Mouse (Mus musculus): ENCODE measurements around the gene Smc4. TPM values are rescaled to one million over a fixed set of nuclear protein-coding genes. Genes with fewer than 3 reads are reported as not detected.

Gene Smc4
- polyA plus RNA-seq (2014; fragmentation: Nextera tagmentation; extraction: Ambion mirVana): 22.1 and 29.1 TPM in 2 replicates

DNA sequence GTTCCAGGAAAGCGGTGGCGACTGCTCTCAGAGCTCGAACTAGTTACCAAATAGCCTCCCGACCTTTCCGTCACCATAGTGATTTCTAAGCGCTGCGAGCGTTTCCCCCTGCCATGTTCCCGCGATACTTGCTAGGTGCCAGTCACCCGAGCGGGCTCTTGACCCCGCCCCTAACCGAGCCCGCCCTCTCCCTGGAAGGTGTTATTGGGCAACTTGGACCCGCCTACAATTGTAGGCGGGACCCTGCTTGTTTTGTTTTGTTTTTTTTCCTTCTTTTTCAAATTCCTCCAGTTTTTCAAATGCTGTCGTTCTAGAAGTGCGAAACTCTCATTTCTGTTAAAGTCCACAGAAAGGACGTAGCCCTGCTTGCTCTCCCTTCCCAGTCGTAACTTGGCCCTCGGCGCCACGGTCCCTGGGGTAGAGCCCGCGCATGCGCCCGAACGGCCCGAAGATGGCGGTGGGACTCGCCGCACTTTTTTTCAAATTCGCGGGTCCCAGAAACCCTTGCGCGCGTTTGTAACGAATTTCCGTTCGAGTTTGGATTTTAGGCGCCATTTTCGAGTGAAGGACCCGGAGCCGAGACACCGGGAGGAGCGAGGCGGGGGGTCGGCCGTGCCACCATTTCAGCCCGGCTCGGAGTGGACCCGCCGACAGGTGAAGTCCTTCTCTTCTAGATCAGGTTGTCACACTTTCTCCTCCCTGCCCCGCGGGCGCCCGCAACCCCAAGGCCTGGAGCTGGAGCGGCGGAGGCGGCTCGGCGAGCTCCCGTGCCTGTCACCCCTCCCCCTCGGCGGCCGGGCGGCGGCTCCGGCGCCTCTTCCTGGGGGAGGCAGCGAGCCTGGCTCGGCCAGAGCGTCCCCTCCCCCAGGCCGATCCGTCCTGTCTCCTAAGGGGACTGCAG, at the start of gene Smc4, which contains the start of gene Ift80:
Smc4 (plus strand) TSS at position 302 of the 901 bp plus-strand sequence.
Ift80 (minus strand) TSS at position 134 of the 901 bp plus-strand sequence.
- under 1% methylated on average over 70 of the region's 76 CpGs for whole genome bisulfite sequencing
- H3K36me3 ChIP-seq (ENCODE audit: control insufficient read depth, insufficient read depth, low read length): no peaks in the 10 kb centered on the region
- H3K9ac ChIP-seq (replicated peaks; ENCODE audit: low read depth, low read length): peak within 1 kb of the TSS; percentile 62
- peaks cover 6% of the 10 kb centered on the region; the same call in 1 of the 2 replicates for H3K4me1 ChIP-seq (ENCODE audit: control insufficient read depth, insufficient read depth, low read length)
- no peaks in the 10 kb centered on the region for H3K9me3 ChIP-seq (ENCODE audit: control insufficient read depth, low read length)
- H3K27ac ChIP-seq (ENCODE audit: low read depth, low read length): peak within 1 kb of the TSS; percentile 66
- H3K4me2 ChIP-seq (ENCODE audit: low read depth, low read length): peak within 1 kb of the TSS; percentile 97
- peak within 1 kb of the TSS; percentile 90 for H3K4me3 ChIP-seq (ENCODE audit: low read depth, low read length)
- H3K27me3 ChIP-seq (ENCODE audit: control insufficient read depth, insufficient read depth, low read length): no peaks in the 10 kb centered on the region
- peak; percentile 97 for ATAC-seq (ENCODE audit: low read depth)

- WGBS: 65% methylated on average over 4 of the region's 4 CpGs
- Histone ChIP-seq H3K27ac (ENCODE audit: low read depth, low read length) (no peak overlapping the region), H3K9ac (replicated peaks; ENCODE audit: low read depth, low read length) (no peak overlapping the region), H3K27me3 (ENCODE audit: control insufficient read depth, insufficient read depth, low read length) (no peaks in the 10 kb centered on the region), H3K9me3 (ENCODE audit: control insufficient read depth, low read length) (no peaks in the 10 kb centered on the region), H3K4me2 (ENCODE audit: low read depth, low read length) (no peak overlapping the region), H3K36me3 (ENCODE audit: control insufficient read depth, insufficient read depth, low read length) (no peaks in the 10 kb centered on the region; the same call in 1 of the 2 replicates), H3K4me3 (ENCODE audit: low read depth, low read length) (no peak overlapping the region), H3K4me1 (ENCODE audit: control insufficient read depth, insufficient read depth, low read length) (no peaks in the 10 kb centered on the region)
- ATAC-seq (ENCODE audit: low read depth): no peak
These were observed 48.1 kb upstream of the Smc4 start for GRCm38 (mm10) chr3:68956454-68956853.

- Histone ChIP-seq H3K9ac (replicated peaks; ENCODE audit: low read depth, low read length) (no peak overlapping the region), H3K27me3 (ENCODE audit: control insufficient read depth, insufficient read depth, low read length) (no peaks in the 10 kb centered on the region), H3K27ac (ENCODE audit: low read depth, low read length) (no peak overlapping the region), H3K4me2 (ENCODE audit: low read depth, low read length) (no peak overlapping the region), H3K36me3 (ENCODE audit: control insufficient read depth, insufficient read depth, low read length) (no peaks in the 10 kb centered on the region; the same call in 1 of the 2 replicates), H3K9me3 (ENCODE audit: control insufficient read depth, low read length) (no peaks in the 10 kb centered on the region), H3K4me3 (ENCODE audit: low read depth, low read length) (no peak overlapping the region), H3K4me1 (ENCODE audit: control insufficient read depth, insufficient read depth, low read length) (no peaks in the 10 kb centered on the region)
- no peak for ATAC-seq (ENCODE audit: low read depth)
- 83% methylated on average over 3 of the region's 3 CpGs for WGBS
These were observed 47.1 kb upstream of the Smc4 start for GRCm38 (mm10) chr3:68957413-68957812.

DNA sequence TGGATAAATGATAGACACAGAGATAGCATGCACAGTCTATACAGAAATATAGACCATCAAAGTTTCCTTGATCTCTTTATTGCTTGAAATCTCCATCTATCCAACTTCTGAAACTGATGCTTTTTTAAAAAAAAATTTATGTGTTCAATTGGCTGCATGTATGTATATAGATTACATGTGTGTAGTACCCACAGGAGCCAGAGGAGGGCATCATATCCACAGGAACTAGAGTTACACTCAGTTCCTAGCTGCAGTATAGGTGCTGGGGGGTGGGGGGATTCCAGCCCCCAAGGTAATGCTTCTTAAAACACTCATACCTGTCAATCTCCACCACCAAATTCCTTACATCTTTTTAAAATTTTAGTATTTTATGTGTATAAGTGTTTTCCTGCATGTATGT, 39.9 kb upstream of the Smc4 start:
- Histone ChIP-seq H3K9ac (replicated peaks; ENCODE audit: low read depth, low read length) (no peak overlapping the region), H3K4me1 (ENCODE audit: control insufficient read depth, insufficient read depth, low read length) (no peaks in the 10 kb centered on the region), H3K27me3 (ENCODE audit: control insufficient read depth, insufficient read depth, low read length) (no peaks in the 10 kb centered on the region), H3K9me3 (ENCODE audit: control insufficient read depth, low read length) (no peaks in the 10 kb centered on the region), H3K36me3 (ENCODE audit: control insufficient read depth, insufficient read depth, low read length) (peaks cover 19% of the 10 kb centered on the region; the same call in 1 of the 2 replicates), H3K27ac (ENCODE audit: low read depth, low read length) (no peak overlapping the region), H3K4me3 (ENCODE audit: low read depth, low read length) (no peak overlapping the region), H3K4me2 (ENCODE audit: low read depth, low read length) (no peak overlapping the region)
- no peak for ATAC-seq (ENCODE audit: low read depth)

DNA sequence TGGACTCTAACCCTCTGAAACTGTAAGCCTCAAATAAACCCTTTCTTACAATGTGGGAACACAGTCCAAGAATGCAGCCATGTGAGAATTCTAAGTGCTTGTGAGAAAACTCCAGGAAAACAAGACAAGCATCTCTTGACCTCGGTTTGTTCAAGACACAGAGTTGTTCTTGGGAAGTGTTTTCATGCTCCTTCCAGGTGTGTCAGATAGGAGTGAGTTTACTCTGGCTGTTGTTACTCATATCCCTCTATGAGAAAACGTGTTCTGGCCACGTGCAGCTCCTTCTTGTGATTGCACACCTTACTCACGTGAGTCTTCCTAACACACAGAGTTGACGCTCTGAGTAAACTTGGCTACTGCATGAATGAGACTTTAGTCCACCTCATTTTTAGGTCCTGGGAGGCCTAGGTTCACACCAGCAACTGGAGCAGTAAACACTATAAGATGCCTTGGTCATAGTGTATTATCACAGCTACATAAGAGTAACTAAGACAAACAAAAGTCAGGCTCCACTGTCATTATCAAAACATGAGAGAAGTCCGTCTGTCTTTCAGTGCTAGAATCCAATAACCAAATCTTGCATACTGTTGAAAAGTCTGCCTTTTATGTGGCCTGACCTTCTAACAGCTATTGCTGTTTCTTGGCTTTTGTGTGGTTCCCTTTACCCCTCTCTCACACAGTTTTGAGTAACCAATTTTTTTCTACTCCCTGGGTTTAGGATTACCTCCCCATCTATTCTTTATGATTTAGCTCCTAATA, 37.8 kb upstream of the Smc4 start:
- Histone ChIP-seq H3K9ac (replicated peaks; ENCODE audit: low read depth, low read length) (no peak overlapping the region), H3K4me2 (ENCODE audit: low read depth, low read length) (no peak overlapping the region), H3K27ac (ENCODE audit: low read depth, low read length) (no peak overlapping the region), H3K36me3 (ENCODE audit: control insufficient read depth, insufficient read depth, low read length) (peaks cover 19% of the 10 kb centered on the region; the same call in 1 of the 2 replicates), H3K9me3 (ENCODE audit: control insufficient read depth, low read length) (no peaks in the 10 kb centered on the region), H3K4me1 (ENCODE audit: control insufficient read depth, insufficient read depth, low read length) (no peaks in the 10 kb centered on the region), H3K27me3 (ENCODE audit: control insufficient read depth, insufficient read depth, low read length) (no peaks in the 10 kb centered on the region), H3K4me3 (ENCODE audit: low read depth, low read length) (no peak overlapping the region)
- no peak for ATAC-seq (ENCODE audit: low read depth)
- 95% methylated on average over 6 of the region's 6 CpGs for WGBS

DNA sequence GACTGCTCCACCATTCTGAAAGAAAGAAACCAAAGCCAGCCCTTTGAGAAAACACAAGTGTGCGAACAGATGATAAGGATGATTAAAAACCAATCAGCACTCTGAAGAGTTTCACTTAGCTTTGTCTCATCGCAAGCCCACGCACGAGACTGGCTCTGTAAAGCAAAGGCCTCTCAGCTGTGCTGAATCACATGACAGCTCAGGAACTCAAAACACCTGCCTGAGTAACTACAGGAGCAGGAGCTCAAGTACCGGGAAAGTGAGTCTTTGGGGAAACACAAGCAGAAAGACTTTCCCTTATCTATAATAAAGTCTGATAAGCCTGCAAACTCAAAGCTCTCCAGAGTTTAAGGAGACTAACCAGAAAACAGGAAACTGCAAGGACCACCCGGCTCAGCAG, 37.1 kb upstream of the Smc4 start:
- H3K9me3 ChIP-seq (ENCODE audit: control insufficient read depth, low read length): no peaks in the 10 kb centered on the region
- H3K27me3 ChIP-seq (ENCODE audit: control insufficient read depth, insufficient read depth, low read length): no peaks in the 10 kb centered on the region
- no peak overlapping the region for H3K4me3 ChIP-seq (ENCODE audit: low read depth, low read length)
- H3K9ac ChIP-seq (replicated peaks; ENCODE audit: low read depth, low read length): no peak overlapping the region
- H3K4me2 ChIP-seq (ENCODE audit: low read depth, low read length): no peak overlapping the region
- no peaks in the 10 kb centered on the region for H3K4me1 ChIP-seq (ENCODE audit: control insufficient read depth, insufficient read depth, low read length)
- peaks cover 19% of the 10 kb centered on the region; the same call in 1 of the 2 replicates for H3K36me3 ChIP-seq (ENCODE audit: control insufficient read depth, insufficient read depth, low read length)
- no peak overlapping the region for H3K27ac ChIP-seq (ENCODE audit: low read depth, low read length)
- 95% methylated on average over 6 of the region's 6 CpGs for WGBS
- no peak for ATAC-seq (ENCODE audit: low read depth)

DNA sequence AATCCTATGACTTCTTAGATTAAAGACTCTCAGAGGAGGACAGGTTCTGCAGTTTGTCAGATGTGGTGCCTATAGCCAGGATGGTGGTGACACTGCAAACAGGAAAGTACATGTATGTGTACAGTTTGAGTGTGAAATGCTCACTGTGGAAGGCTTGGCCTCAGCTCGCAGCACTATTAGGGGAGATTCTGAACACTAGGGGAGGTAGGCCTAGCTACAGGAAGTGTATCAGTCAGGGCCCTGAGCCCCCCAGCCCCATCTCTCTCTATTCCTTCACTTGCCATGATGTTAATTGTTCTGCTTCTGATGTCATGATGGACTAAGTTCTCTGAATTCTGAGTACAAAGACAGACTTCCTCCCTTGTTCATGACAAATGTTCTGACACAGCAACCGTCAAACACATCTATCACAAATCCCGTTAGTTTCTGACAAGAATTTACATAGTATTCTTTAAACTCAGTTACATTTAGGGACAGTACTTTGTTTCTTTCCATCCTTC, 35.4 kb upstream of the Smc4 start:
- Histone ChIP-seq H3K9me3 (ENCODE audit: control insufficient read depth, low read length) (no peaks in the 10 kb centered on the region), H3K9ac (replicated peaks; ENCODE audit: low read depth, low read length) (no peak overlapping the region), H3K4me1 (ENCODE audit: control insufficient read depth, insufficient read depth, low read length) (no peaks in the 10 kb centered on the region), H3K36me3 (ENCODE audit: control insufficient read depth, insufficient read depth, low read length) (peaks cover 19% of the 10 kb centered on the region; the same call in 1 of the 2 replicates), H3K4me3 (ENCODE audit: low read depth, low read length) (no peak overlapping the region), H3K4me2 (ENCODE audit: low read depth, low read length) (no peak overlapping the region), H3K27ac (ENCODE audit: low read depth, low read length) (no peak overlapping the region), H3K27me3 (ENCODE audit: control insufficient read depth, insufficient read depth, low read length) (no peaks in the 10 kb centered on the region)
- WGBS: 93% methylated on average over 3 of the region's 3 CpGs
- ATAC-seq (ENCODE audit: low read depth): no peak

- Histone ChIP-seq H3K27ac (ENCODE audit: low read depth, low read length) (no peak overlapping the region), H3K36me3 (ENCODE audit: control insufficient read depth, insufficient read depth, low read length) (no peaks in the 10 kb centered on the region), H3K27me3 (ENCODE audit: control insufficient read depth, insufficient read depth, low read length) (no peaks in the 10 kb centered on the region), H3K4me2 (ENCODE audit: low read depth, low read length) (no peak overlapping the region), H3K9me3 (ENCODE audit: control insufficient read depth, low read length) (no peaks in the 10 kb centered on the region), H3K4me3 (ENCODE audit: low read depth, low read length) (no peak overlapping the region), H3K9ac (replicated peaks; ENCODE audit: low read depth, low read length) (no peak overlapping the region), H3K4me1 (ENCODE audit: control insufficient read depth, insufficient read depth, low read length) (no peaks in the 10 kb centered on the region)
- WGBS: 77% methylated on average over 1 of the region's 1 CpGs
- no peak for ATAC-seq (ENCODE audit: low read depth)
These were observed 31.0 kb upstream of the Smc4 start for GRCm38 (mm10) chr3:68973574-68973973.

Measured in neural tube, embryonic 14.5 days (tissue).